Mouse (Mus musculus) ES-E14 (cell line): Measurements from ENCODE around the gene Taar3. TPM values are rescaled to one million over a fixed set of nuclear protein-coding genes. Genes with fewer than 3 reads are reported as not detected.
A peak's percentile ranks its signal among the peaks of the same experiment; 100 is the strongest.

Source experiments
- DNase-seq: peaks from one replicate; pipeline ENCODE4 v3.0.0-alpha.2; 2013; ENCODE audit warnings: low read depth, low spot score
- H3K27ac ChIP-seq: 2 replicates; pipeline ENCODE4 v1.5.1; 2012; ENCODE audit warnings: low read depth, mild to moderate bottlenecking, low read length, moderate library complexity, mixed read lengths; ENCODE audit not compliant: poor library complexity, insufficient read depth, severe bottlenecking
- H3K36me3 ChIP-seq: 2 replicates; pipeline ENCODE4 v1.6.1; 2012; ENCODE audit warnings: mild to moderate bottlenecking, low read length, moderate library complexity, mixed read lengths; ENCODE audit not compliant: control insufficient read depth, poor library complexity, insufficient read depth, severe bottlenecking
- H3K4me1 ChIP-seq, 2 experiments: fragments of 150-350 bp in 1 of 2; sonication (generic) in 1 of 2; 2 replicates each; pipeline ENCODE4 v1.6.1; 2012; ENCODE audit warnings: low read length in 2 of 2, mild to moderate bottlenecking in 1 of 2, mixed read lengths in 1 of 2; ENCODE audit not compliant: control insufficient read depth in 2 of 2, insufficient read depth in 2 of 2, poor library complexity in 1 of 2
- H3K4me3 ChIP-seq, 2 experiments: fragments of 150-350 bp in 1 of 2; sonication (generic) in 1 of 2; 2 replicates each; pipeline ENCODE4 v1.5.1; 2012; ENCODE audit warnings: low read length in 2 of 2, low read depth in 1 of 2, mild to moderate bottlenecking in 1 of 2, mixed read lengths in 1 of 2; ENCODE audit not compliant: insufficient read depth in 1 of 2, poor library complexity in 1 of 2, severe bottlenecking in 1 of 2
- H3K9ac ChIP-seq: 2 replicates; pipeline ENCODE4 v1.6.1; 2012; ENCODE audit warnings: low read depth, mild to moderate bottlenecking, low read length, mixed read lengths; ENCODE audit not compliant: poor library complexity, insufficient read depth, severe bottlenecking
- H3K9me3 ChIP-seq: fragments of 150-350 bp; sonication (generic); 2 replicates; pipeline ENCODE4 v1.6.1; 2012; ENCODE audit warnings: low read depth, mild to moderate bottlenecking, low read length; ENCODE audit not compliant: control insufficient read depth, insufficient read depth
- CHD2 ChIP-seq: IDR thresholded peaks from 2 replicates; pipeline ENCODE4 v1.6.1; 2014; ENCODE audit warnings: mild to moderate bottlenecking, low read depth, low read length, inconsistent platforms
- HCFC1 ChIP-seq: IDR thresholded peaks from 2 replicates; pipeline ENCODE4 v1.6.1; 2012; ENCODE audit warnings: low read length, inconsistent platforms, borderline replicate concordance; ENCODE audit not compliant: insufficient read depth
- MAFK ChIP-seq: IDR thresholded peaks from 2 replicates; pipeline ENCODE4 v1.6.1; 2014; ENCODE audit warnings: mild to moderate bottlenecking, low read depth, low read length, inconsistent platforms; ENCODE audit not compliant: insufficient read depth
- ZC3H11A ChIP-seq: IDR thresholded peaks from 2 replicates; pipeline ENCODE4 v1.6.1; 2012; ENCODE audit warnings: low read depth, mild to moderate bottlenecking, inconsistent platforms, low read length, borderline replicate concordance
- ZNF384 ChIP-seq: IDR thresholded peaks from 2 replicates; pipeline ENCODE4 v1.6.1; 2012; ENCODE audit warnings: low read depth, low read length, inconsistent platforms
- in situ Hi-C, 2 experiments: fragments of 600-800 bp; cut with MboI; formaldehyde crosslinking; loops; one replicate each; pipeline ENCODE4 v1.15.1; 2025; ENCODE audit warnings: low sequenced_read_pairs in 2 of 2, inconsistent platforms in 1 of 2; ENCODE audit not compliant: unreplicated experiment in 2 of 2
- total RNA-seq: library from RNA; depleted of rRNA; stranded (reverse); fragments of 300-350 nt; gene quantifications from 2 replicates; pipeline ENCODE4 v1.2.3, GENCODE M21; 2012

Gene Taar3
- total RNA-seq, 1 experiment = not detected

DNA sequence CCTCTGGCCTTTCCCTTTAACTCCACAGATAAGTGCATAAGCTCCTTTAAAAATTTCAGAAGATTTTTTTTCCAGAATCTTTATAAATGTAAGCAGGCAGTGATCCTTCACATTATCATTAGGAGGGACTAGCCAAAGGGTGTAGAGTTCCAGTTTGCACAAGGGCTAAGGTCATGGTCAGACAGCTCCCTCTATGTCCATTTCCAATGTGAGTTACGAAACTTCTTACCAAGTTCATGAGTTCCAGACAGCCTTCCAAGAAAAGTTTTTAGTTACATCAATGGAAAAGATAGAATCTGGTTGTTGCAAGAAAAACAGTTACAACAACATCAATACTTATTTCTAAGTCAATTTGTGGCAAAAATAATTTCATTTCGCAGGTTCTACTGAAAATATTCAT, 25.4 kb upstream of the Taar3 start:
- TF ChIP-seq ZC3H11A (no peak), MAFK (no peak), ZNF384 (no peak), CHD2 (no peak), HCFC1 (no peak)
- no peaks in the 10 kb centered on the region for H3K4me1 ChIP-seq
- no peak overlapping the region for H3K4me3 ChIP-seq
- H3K9ac ChIP-seq = no peak overlapping the region
- in situ Hi-C loops = no loop called here
- no peak for DNase-seq
- no peak overlapping the region for H3K27ac ChIP-seq
- H3K9me3 ChIP-seq = no peaks in the 10 kb centered on the region
- H3K36me3 ChIP-seq = no peaks in the 10 kb centered on the region

DNA sequence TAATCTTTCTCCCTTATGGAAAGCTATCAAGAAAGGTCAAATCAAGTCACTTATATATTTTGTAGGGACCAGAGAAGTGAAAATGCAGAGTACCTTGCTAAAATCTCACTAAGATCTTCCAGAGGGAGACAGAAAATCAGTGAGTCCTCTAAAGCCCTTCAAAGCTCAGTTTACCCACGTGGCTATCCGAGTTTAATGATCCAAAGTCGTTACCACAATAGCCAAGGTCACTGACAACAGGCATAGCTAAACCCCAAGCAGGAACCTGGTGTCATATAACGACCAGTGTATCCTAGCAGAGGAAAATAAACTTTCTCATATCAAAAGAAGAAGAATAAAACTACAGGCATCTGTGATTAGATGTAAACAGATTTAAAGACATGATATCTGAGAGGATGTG, 11.7 kb upstream of the Taar3 start:
- no peaks in the 10 kb centered on the region for H3K36me3 ChIP-seq
- no peak for TF ChIP-seq HCFC1
- no peak for TF ChIP-seq ZNF384
- no peak for TF ChIP-seq ZC3H11A
- TF ChIP-seq MAFK = no peak
- no peak for TF ChIP-seq CHD2
- H3K9me3 ChIP-seq = no peaks in the 10 kb centered on the region
- H3K4me3 ChIP-seq = no peak overlapping the region
- no peak overlapping the region for H3K27ac ChIP-seq
- H3K9ac ChIP-seq = no peak overlapping the region
- in situ Hi-C loops = no loop called here
- peak; percentile 19 for DNase-seq
- peaks cover 0 to 2% of the 10 kb centered on the region in 2 experiments; a peak in 1 of 4 replicates for H3K4me1 ChIP-seq

DNA sequence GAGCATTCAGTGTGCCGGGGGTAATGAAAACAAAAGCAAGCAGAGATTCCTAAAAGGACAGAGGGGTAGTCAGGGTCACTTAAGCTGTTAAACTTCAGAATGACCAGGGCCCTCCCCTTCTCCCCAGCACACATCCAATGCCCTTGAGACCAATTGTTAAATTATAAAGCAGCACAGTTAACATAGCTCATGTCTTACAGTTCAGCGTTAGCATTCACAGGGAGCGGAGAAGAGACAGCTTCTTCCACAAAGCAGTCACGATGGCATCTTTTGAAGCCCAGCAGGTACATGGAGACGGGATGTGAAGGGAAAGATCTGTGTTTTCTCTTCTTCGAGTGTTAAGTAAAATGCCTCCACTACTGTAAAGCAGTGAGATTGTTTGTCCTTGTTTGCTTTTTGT, 11.0 kb upstream of the Taar3 start, which contains the start of gene Taar2:
Gene Taar2, plus strand, starts transcription at position 261 of the 400 bp plus-strand sequence.
- no peak for TF ChIP-seq ZNF384
- no peak for TF ChIP-seq MAFK
- TF ChIP-seq HCFC1 = no peak
- TF ChIP-seq CHD2 = no peak
- TF ChIP-seq ZC3H11A = no peak
- in situ Hi-C loops = no loop called here
- peaks cover 0 to 2% of the 10 kb centered on the region in 2 experiments; a peak in 1 of 4 replicates for H3K4me1 ChIP-seq
- no peaks in the 10 kb centered on the region for H3K36me3 ChIP-seq
- no peak for DNase-seq
- no peaks in the 10 kb centered on the region for H3K9me3 ChIP-seq
- H3K9ac ChIP-seq = no peak within 1 kb of the TSS
- no peak within 1 kb of the TSS for H3K4me3 ChIP-seq
- no peak within 1 kb of the TSS for H3K27ac ChIP-seq

DNA sequence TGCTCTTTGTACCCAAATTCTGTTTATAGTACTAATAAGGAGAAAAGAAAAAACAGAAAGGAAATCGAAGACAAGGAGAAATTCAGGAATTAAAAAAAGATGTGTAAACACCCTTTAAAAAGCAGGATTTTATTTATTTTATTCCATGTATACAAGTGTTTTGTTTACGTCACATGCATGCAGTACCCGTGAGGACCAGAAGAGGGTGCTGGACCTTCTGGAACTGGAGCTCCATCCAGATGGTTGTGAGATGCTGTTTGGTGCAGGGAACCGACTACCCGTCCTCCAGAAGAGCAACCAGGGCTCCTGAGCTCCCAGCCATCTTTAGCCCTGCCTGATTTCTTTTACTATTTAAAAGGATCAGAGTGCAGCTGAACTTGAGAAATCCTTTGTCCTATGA, 6.9 kb upstream of the Taar3 start:
- Histone ChIP-seq H3K27ac (no peak overlapping the region), H3K4me1 (0 out of 4 replicates have a peak, but pooled peaks cover 0 to 2% of the 10 kb centered on the region in 2 experiments), H3K9me3 (no peaks in the 10 kb centered on the region), H3K4me3 (no peak overlapping the region), H3K36me3 (no peaks in the 10 kb centered on the region), H3K9ac (no peak overlapping the region)
- in situ Hi-C loops = no loop called here
- peak; percentile 77 for DNase-seq
- TF ChIP-seq CHD2 (no peak), ZC3H11A (peak; percentile 23; the same call in 1 of the 2 replicates)

DNA sequence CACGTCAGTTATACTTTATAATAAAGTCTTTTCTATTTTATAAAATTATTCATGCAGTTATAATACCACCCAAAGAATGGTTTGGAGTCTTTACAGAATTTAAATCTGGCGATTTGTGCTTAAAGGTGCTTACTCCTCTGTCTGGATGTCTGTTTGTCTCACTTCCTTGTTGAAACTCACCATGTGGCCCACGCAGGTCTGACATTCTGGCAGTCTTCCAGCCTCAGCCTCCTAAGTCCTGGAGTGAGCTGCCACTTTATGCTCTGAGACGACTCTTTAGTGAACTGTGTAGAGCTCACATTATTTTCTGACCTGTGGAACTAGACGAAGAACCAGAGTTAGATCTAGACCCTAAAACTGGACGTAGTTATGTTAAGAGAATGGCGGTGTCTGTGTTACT, 1.3 kb upstream of the Taar3 start:
- no peaks in the 10 kb centered on the region for H3K36me3 ChIP-seq
- no peak for DNase-seq
- no peak overlapping the region for H3K4me3 ChIP-seq
- no peak overlapping the region for H3K9ac ChIP-seq
- in situ Hi-C loops = no loop called here
- no peak for TF ChIP-seq HCFC1
- no peak for TF ChIP-seq MAFK
- no peak for TF ChIP-seq CHD2
- TF ChIP-seq ZC3H11A = no peak
- no peak for TF ChIP-seq ZNF384
- no peak overlapping the region for H3K27ac ChIP-seq
- no peaks in the 10 kb centered on the region for H3K9me3 ChIP-seq
- H3K4me1 ChIP-seq = no peaks in the 10 kb centered on the region
